Mouse (Mus musculus) layer of hippocampus, adult 2 months (tissue): Measurements from ENCODE around the gene Sept1. TPM values are rescaled to one million over a fixed set of nuclear protein-coding genes. Genes with fewer than 3 reads are reported as not detected.
A peak's percentile ranks its signal among the peaks of the same experiment; 100 is the strongest.

ENCODE experiments used
- DNase-seq, 2 experiments: peaks; one replicate each; pipeline ENCODE4 v3.0.0; 2022; ENCODE audit warnings: low spot score in 2 of 2
- H3K27ac ChIP-seq: fragments of 200-600 bp; 2 replicates; pipeline ENCODE4 v1.8.1; 2022
- H3K4me3 ChIP-seq: fragments of 200-600 bp; 2 replicates; pipeline ENCODE4 v1.8.1; 2022; ENCODE audit warnings: mild to moderate bottlenecking
- CTCF ChIP-seq: fragments of 200-600 bp; conservative IDR thresholded peaks from 2 replicates; pipeline ENCODE4 v1.8.1; 2022; ENCODE audit warnings: antibody characterized with exemption, mild to moderate bottlenecking, moderate library complexity
- total RNA-seq, 2 experiments: library from RNA; stranded (reverse); gene quantifications; 2 replicates each; pipeline ENCODE4 v1.2.3; 2021

Gene Sept1
- total RNA-seq, 2 experiments from 2014 or later: 5.0 to 6.3 TPM

- no peak for TF ChIP-seq CTCF
- no peak for DNase-seq
- Histone ChIP-seq H3K27ac (peak overlapping the region; percentile 96), H3K4me3 (peak overlapping the region; percentile 84)
Observed at GRCm38 (mm10) chr7:127244658-127245510, 12.0 kb upstream of the Sept1 start.

- Histone ChIP-seq H3K4me3 (peak within 1 kb of the TSS; percentile 84), H3K27ac (peak within 1 kb of the TSS; percentile 96)
- TF ChIP-seq CTCF: peak; percentile 57
- DNase-seq: peak; percentile 92 to 94
Observed at GRCm38 (mm10) chr7:127243870-127244657, 11.1 kb upstream of the Sept1 start, which contains the start of gene Zfp771. Zfp771 (plus strand) TSS chr7:127244274.

GRCm38 (mm10) chr7:127243361-127243867 lies 10.5 kb upstream of the Sept1 start:
- peak overlapping the region; percentile 84 for H3K4me3 ChIP-seq
- peak overlapping the region; percentile 96 for H3K27ac ChIP-seq
- peak; percentile 27; the same call in 1 of the 2 replicates for TF ChIP-seq CTCF
- DNase-seq: no peak

- TF ChIP-seq CTCF: no peak
- Histone ChIP-seq H3K4me3 (no peak overlapping the region), H3K27ac (no peak overlapping the region)
- DNase-seq: no peak
Observed at GRCm38 (mm10) chr7:127234777-127235176, 1.8 kb upstream of the Sept1 start.

- TF ChIP-seq CTCF: no peak
- peak overlapping the region; percentile 88 for H3K4me3 ChIP-seq
- peak overlapping the region; percentile 95 for H3K27ac ChIP-seq
- DNase-seq: no peak
Observed at GRCm38 (mm10) chr7:127233765-127234164, 835 bp upstream of the Sept1 start.

GRCm38 (mm10) chr7:127233368-127233749 lies 429 bp upstream of the Sept1 start:
- no peak for DNase-seq
- H3K27ac ChIP-seq: peak overlapping the region; percentile 95
- TF ChIP-seq CTCF: no peak

GRCm38 (mm10) chr7:127231826-127232621 lies 906 bp downstream of the Sept1 start:
- Histone ChIP-seq H3K4me3 (peak overlapping the region; percentile 88), H3K27ac (peak overlapping the region; percentile 95)
- no peak for TF ChIP-seq CTCF
- no peak for DNase-seq

More at GRCm38 (mm10) chr7:127233368-127233749, 429 bp upstream of the Sept1 start:
- H3K4me3 ChIP-seq: peak overlapping the region; percentile 88

GRCm38 (mm10) chr7:127231376-127231775 lies 1.6 kb downstream of the Sept1 start:
- no peak for DNase-seq
- Histone ChIP-seq H3K27ac (peak overlapping the region; percentile 95; the same call in 1 of the 2 replicates), H3K4me3 (peak overlapping the region; percentile 88)
- no peak for TF ChIP-seq CTCF

- no peak overlapping the region for H3K4me3 ChIP-seq
- peak; percentile 91 for TF ChIP-seq CTCF
- peak; percentile 81 to 89 for DNase-seq
- 0 out of 2 replicates have a peak overlapping the region, but pooled peaks have one; percentile 11 for H3K27ac ChIP-seq
Observed at GRCm38 (mm10) chr7:127228615-127229303, 4.2 kb downstream of the Sept1 start.

- no peak for TF ChIP-seq CTCF
- no peak overlapping the region for H3K27ac ChIP-seq
- no peak for DNase-seq
- no peak overlapping the region for H3K4me3 ChIP-seq
Observed at GRCm38 (mm10) chr7:127225147-127225995, 7.6 kb downstream of the Sept1 start.

- TF ChIP-seq CTCF: no peak
- Histone ChIP-seq H3K4me3 (no peak overlapping the region), H3K27ac (no peak overlapping the region)
- no peak for DNase-seq
Observed at GRCm38 (mm10) chr7:127224616-127225015, 8.3 kb downstream of the Sept1 start.
